Mouse (Mus musculus): ENCODE measurements around the gene Gm11084.
"Not testable (repeated sequence)": the region's sequence is repeated elsewhere in the genome, so short reads cannot be mapped to it uniquely, and the experiment has no call there.

Gm11084 gene

DNA sequence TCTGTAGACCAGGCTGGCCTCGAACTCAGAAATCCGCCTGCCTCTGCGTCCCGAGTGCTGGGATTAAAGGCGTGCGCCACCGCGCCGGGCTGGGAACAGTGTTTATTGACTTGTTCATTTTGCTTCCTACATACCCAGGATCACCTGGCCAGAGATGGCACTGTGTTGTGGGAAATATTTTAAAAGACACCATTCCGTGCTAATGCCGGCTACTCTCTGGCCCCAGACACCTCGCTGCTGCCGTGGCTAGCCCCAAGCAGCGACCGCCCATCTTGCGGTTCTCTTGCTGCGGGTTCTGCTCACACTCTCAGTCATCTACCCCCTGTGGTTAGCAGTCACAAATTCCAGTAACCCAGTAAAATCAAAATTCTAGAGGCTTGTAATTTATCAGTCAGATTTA is 6.0 kb upstream of the Gm11084 start:
- DNase-seq: no peak

GRCm38 (mm10) chr2:72988945-72989344 is 2.4 kb upstream of the Gm11084 start:
- DNase-seq: not testable (repeated sequence)

DNA sequence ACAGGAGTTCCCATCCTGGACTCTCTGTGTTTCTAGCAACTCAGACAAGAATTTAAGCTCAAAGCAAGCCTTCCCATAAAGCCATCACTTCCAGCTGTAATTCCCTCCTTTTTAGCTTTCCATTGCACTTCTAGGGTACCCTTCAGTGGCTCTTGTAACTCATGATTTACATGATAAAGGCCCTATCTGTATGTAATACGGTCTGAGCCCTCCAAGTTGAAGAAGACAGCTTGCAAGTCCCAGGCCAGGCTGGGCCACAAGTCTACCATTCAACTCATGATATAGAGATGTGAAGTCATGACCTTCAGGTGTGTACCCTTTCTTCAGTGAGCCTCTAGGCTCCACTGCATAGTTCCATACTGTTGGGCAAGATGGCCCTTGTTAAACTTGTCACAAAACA is 1.0 kb downstream of the Gm11084 start:
- DNase-seq: no peak

DNA sequence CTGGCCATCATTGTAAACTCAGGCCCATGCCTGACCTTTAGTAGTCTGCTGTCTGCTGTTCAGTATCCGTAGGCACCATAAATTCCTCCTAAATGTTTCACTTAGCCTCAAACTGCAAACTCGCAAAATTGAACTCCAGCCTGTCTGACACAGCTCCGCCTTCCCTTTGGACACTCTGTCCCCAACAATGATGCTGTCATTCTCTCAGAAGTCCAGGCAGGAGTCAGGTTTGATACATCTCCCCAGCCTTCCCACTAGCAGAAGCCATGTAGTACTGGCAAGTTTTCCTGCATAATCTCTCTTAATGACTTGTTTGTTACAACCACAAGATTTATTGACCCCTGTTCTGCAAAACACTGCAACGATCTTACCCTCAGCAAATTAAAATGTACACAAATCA is 1.7 kb downstream of the Gm11084 start:
- no peak for DNase-seq

- DNase-seq: no peak
These were observed 3.3 kb downstream of the Gm11084 start for GRCm38 (mm10) chr2:72983211-72983610.

DNA sequence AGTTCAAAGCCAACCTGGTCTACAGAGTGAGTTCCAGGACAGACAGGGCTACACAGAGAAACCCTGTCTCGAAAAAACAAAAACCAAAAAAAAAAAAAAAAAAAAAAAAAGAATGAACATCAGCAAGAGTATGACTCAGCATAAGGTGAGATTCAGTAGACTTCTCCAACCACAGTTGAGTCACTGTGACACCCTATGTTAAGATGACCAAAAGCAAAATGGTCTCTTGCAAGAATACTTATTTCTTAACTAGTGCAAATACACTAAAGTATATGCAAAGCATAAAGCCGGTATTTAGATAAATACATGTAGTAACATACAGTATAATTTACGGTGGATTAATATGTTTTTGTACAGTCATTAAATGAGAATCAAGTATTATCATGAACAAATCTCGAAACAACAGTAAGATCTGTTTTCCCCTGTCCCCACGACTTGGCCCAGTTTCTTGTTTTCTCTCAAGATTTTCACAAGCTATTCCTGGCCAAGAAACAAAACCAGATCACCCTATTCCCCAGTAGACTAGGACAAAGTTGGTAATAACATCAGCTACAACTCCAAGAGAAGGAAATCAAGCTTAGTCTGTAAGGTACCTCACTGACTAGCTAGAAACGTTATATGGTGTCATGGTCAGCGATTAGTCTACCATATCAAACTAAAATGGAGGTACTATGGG is 4.3 kb downstream of the Gm11084 start:
- no peak for DNase-seq

GRCm38 (mm10) chr2:72981441-72982109 is 4.9 kb downstream of the Gm11084 start:
- DNase-seq: no peak

DNA sequence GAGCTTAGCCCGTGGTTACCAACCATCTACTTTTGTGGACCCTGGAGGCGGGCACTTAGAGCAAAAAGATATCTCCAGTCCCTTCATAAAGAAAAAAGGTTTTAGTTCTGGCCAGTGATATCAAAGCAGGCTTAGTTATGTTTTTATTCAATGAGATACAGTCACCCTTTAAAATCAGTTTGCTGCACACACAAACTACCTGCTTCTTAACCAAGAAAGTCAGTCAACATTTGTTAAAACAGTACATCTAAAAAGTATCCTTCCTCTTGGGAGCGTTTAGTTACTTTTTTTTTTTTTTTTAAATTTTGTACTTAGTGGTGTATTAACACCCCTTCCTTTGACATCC is 5.5 kb downstream of the Gm11084 start:
- no peak for DNase-seq

GRCm38 (mm10) chr2:72980337-72981074 is 6.0 kb downstream of the Gm11084 start, which contains the start of gene Sp3:
Gene Sp3, minus strand, starts transcription at chr2:72980446.
- DNase-seq: peak; percentile 97

GRCm38 (mm10) chr2:72979659-72980071 is 6.9 kb downstream of the Gm11084 start:
- DNase-seq: peak; percentile 78

GRCm38 (mm10) chr2:72978901-72979658 is 7.4 kb downstream of the Gm11084 start:
- peak; percentile 88 for DNase-seq

- no peak for DNase-seq
These were observed 8.0 kb downstream of the Gm11084 start for GRCm38 (mm10) chr2:72978473-72978872.

- no peak for DNase-seq
These were observed 9.2 kb downstream of the Gm11084 start for GRCm38 (mm10) chr2:72977272-72977671.

DNA sequence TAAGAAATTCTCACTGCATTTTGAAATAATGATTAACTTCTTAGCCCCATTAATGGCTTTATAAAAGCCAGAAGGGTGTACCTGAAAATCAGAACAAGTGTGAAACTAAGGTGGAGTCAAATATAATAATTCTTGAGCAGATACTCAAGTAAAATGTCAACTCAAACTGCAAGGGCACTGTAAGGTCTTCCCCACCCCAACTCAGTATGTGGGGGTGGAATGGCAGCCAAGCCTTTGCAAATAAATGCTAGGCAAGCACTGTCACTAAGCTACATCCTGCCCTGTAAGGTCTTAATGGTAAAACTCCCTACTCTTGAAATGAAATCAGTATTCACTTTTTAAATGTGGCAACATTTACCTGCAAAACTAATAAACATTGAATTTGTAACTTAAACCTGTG is 10.5 kb downstream of the Gm11084 start:
- no peak for DNase-seq

DNA sequence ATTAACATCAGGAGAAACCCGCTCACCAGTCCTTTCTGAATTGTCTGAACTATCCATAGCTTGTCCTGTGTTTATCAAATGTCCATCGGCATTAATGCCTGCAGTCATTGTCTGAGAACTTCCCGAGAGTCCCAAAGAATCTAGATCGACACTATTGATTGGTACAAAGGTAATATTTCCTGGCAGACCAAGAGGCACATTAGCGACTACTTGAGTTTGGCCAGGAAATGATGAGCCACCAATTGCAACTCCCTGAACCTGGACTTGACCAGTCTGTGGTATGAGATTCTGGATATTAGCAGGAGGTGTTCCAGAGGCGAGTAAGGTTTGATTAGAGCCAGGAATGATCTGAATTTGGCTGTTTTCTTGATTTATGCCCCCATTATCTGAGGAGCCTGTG is 15.7 kb downstream of the Gm11084 start:
- DNase-seq: no peak

- DNase-seq: no peak
These were observed 16.2 kb downstream of the Gm11084 start for GRCm38 (mm10) chr2:72970302-72970701.

- no peak for DNase-seq
These were observed 18.0 kb downstream of the Gm11084 start for GRCm38 (mm10) chr2:72968536-72968935.

DNA sequence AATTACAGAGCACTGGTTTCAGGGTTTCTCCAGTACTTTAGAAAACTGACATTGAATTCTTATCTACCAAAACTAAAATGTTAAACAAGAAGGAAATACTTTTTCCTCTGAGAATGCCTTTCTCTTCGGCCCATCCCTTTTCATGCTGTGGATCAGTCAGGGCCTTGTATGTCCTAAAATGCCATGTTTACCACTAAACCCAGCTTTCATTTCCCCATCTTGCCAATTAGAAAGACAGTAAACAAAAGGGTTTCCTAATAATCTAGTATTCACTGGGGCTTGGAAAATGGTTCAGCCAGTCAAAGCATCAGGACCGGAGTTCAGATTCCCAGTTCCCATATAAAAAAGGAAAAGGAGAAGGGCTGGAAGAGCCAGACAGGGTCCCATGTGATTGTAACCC is 21.1 kb downstream of the Gm11084 start:
- DNase-seq: no peak

GRCm38 (mm10) chr2:72956415-72956814 is 30.1 kb downstream of the Gm11084 start:
- no peak for DNase-seq

DNA sequence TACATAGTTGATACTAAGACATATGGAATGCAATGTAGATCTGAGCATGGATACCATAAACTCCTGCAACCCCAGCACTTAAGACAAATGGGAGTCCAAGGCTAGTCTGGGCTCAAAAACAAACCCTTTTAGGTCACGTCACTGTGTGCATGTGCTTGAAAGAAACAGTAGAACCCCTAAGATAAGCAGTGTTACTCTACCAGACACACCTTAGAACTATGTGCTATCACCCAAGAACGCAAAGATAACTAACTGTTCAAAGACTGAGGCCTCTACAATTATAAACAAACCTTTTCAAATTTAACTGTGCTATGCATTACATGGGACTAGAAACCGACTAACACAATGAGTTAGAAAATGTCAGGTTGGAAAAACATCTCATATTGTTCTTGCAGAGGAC is 33.5 kb downstream of the Gm11084 start:
- DNase-seq: no peak

GRCm38 (mm10) chr2:72935937-72936336 is 50.6 kb downstream of the Gm11084 start:
- no peak for DNase-seq

DNA sequence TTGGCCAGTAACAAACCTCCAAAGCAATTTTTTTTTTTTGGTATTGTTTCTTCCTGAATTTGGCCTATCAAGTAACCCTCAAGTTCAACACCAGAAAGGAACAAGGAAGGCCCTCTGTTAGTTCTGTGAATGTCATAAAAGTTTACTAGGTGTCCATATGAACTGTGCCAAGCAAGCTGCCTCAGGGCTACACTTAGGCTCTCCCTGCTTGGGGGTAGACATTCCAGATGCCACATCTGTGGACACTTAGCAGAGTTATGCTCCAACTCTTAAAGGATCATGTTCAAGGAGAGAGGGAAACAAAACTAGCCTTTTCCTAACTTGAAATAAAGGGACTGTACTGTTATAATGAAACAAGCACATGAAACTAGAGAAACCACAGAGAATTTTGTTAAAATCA is 54.3 kb downstream of the Gm11084 start:
- DNase-seq: no peak

GRCm38 (mm10) chr2:72924981-72925380 is 61.5 kb downstream of the Gm11084 start:
- no peak for DNase-seq

Measured in cerebellum, adult 11 months (tissue).